Mouse (Mus musculus) heart, adult 2 months (tissue): ENCODE data around the gene Shroom2.

Experiments
- CTCF ChIP-seq: fragments of 200-600 bp; IDR thresholded peaks from 2 replicates; pipeline ENCODE4 v1.8.1; 2022; ENCODE audit warnings: antibody characterized with exemption, mild to moderate bottlenecking, moderate library complexity
- EP300 ChIP-seq: fragments of 200-500 bp; IDR thresholded peaks from 2 replicates; pipeline ENCODE4 v1.6.1; 2011; ENCODE audit warnings: low read depth, low read length, control low read depth; ENCODE audit not compliant: insufficient read depth
- POLR2A ChIP-seq: fragments of 200-500 bp; IDR thresholded peaks from 2 replicates; pipeline ENCODE4 v1.6.1; 2011; ENCODE audit warnings: mild to moderate bottlenecking, low read depth, low read length, control low read depth; ENCODE audit not compliant: insufficient read depth

DNA sequence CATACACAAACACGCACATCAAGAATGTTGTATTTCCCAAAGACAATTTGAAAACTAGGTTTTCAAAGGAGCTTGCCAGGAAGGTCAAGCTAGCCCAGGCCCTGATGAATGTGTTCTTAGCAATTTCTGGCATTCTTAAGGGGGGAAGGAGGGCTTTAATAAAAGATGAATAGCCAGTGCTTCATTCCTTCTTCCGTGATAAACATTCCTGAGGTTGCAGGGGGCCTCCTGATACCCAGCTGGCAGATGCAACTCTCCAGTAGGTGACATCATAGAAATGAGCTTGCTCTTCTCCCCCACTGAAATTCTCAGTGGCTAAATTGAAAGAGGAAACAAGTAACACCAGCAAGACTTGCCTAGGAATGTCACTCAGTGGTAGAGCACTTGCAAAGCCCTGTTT, 5.1 kb downstream of the Shroom2 start:
- no peak for TF ChIP-seq POLR2A
- TF ChIP-seq CTCF = no peak
- TF ChIP-seq EP300 = no peak
